Mouse (Mus musculus) small intestine, adult 2 months (tissue): ENCODE data around the gene Slc23a3.

ENCODE experiments used
- CTCF ChIP-seq: fragments of 200-500 bp; IDR thresholded peaks from 2 replicates; pipeline ENCODE4 v1.5.1; 2012; ENCODE audit warnings: low read depth, mild to moderate bottlenecking, control low read depth, inconsistent platforms, low read length, moderate library complexity, mixed read lengths; ENCODE audit not compliant: insufficient replicate concordance, insufficient read length; ENCODE audit errors: extremely low read depth
- POLR2A ChIP-seq: fragments of 200-500 bp; IDR thresholded peaks from 2 replicates; pipeline ENCODE4 v1.6.1; 2012; ENCODE audit warnings: low read depth, mild to moderate bottlenecking, control low read depth, inconsistent platforms, low read length, moderate library complexity

DNA sequence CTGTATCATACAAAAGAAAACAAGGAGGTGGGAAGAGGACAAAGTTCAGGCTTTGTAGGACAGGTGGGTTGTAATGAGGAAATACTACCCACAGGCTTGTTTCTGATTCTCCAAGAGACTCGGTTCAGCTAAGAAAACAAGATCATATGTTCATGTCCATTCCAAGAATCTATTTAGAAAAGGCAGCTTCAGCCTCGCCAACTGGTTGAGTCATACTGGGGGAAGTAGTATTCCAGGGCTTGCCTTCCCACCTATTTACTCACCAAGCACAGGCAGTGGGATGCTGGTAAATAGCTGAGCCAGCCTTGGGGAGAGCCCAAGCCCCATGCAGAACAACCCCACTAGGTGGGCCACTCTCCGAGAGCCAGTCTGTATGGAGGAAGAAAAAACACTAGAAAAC lies 5.0 kb downstream of the Slc23a3 start:
- TF ChIP-seq CTCF (no peak), POLR2A (no peak)
